Mouse (Mus musculus): ENCODE measurements around the gene Psg16. TPM values are rescaled to one million over a fixed set of nuclear protein-coding genes. Genes with fewer than 3 reads are reported as not detected.
A peak's percentile ranks its signal among the peaks of the same experiment; 100 is the strongest.
"Not testable (repeated sequence)": the region's sequence is repeated elsewhere in the genome, so short reads cannot be mapped to it uniquely, and the experiment has no call there.

The Psg16 gene
- polyA plus RNA-seq, 2 experiments from 2014 or later: 1.1 TPM; not detected in 1

GRCm38 (mm10) chr7:17056081-17056581 lies 17.7 kb upstream of the Psg16 start:
- peak; percentile 41 for ATAC-seq

GRCm38 (mm10) chr7:17056601-17057523 lies 17.0 kb upstream of the Psg16 start:
- no peak for ATAC-seq

- ATAC-seq: peak; percentile 59
Measured at GRCm38 (mm10) chr7:17058071-17058689, 15.7 kb upstream of the Psg16 start.

GRCm38 (mm10) chr7:17058816-17059462 lies 14.9 kb upstream of the Psg16 start:
- no peak for ATAC-seq

- no peak for ATAC-seq
Measured at GRCm38 (mm10) chr7:17059463-17059844, 14.4 kb upstream of the Psg16 start.

- ATAC-seq: no peak
Measured at GRCm38 (mm10) chr7:17060031-17060781, 13.6 kb upstream of the Psg16 start.

GRCm38 (mm10) chr7:17060782-17061605 lies 12.8 kb upstream of the Psg16 start:
- ATAC-seq: no peak

- no peak for ATAC-seq
Measured at GRCm38 (mm10) chr7:17062389-17062788, 11.5 kb upstream of the Psg16 start, which contains the start of gene Hif3a. Gene Hif3a, minus strand, starts transcription at chr7:17062427.

GRCm38 (mm10) chr7:17062845-17063244 lies 11.0 kb upstream of the Psg16 start:
- ATAC-seq: no peak

- ATAC-seq: no peak
Measured at GRCm38 (mm10) chr7:17065620-17066019, 8.2 kb upstream of the Psg16 start.

- peak; percentile 59 for ATAC-seq
Measured at GRCm38 (mm10) chr7:17066412-17066811, 7.4 kb upstream of the Psg16 start.

GRCm38 (mm10) chr7:17067000-17067399 lies 6.8 kb upstream of the Psg16 start:
- no peak for ATAC-seq

GRCm38 (mm10) chr7:17067651-17068050 lies 6.2 kb upstream of the Psg16 start:
- not testable (repeated sequence) for ATAC-seq

- ATAC-seq: no peak
Measured at GRCm38 (mm10) chr7:17073513-17073903, 332 bp upstream of the Psg16 start.

- no peak for ATAC-seq
Measured at GRCm38 (mm10) chr7:17076542-17076941, 2.7 kb downstream of the Psg16 start.

- no peak for ATAC-seq
Measured at GRCm38 (mm10) chr7:17078076-17078654, 4.3 kb downstream of the Psg16 start.

GRCm38 (mm10) chr7:17082766-17083165 lies 8.9 kb downstream of the Psg16 start:
- ATAC-seq: no peak

- ATAC-seq: no peak
Measured at GRCm38 (mm10) chr7:17087731-17088130, 13.9 kb downstream of the Psg16 start.

- ATAC-seq: no peak
Measured at GRCm38 (mm10) chr7:17090058-17090585, 16.3 kb downstream of the Psg16 start.

- no peak for ATAC-seq
Measured at GRCm38 (mm10) chr7:17091280-17091679, 17.4 kb downstream of the Psg16 start.

- ATAC-seq: not testable (repeated sequence)
Measured at GRCm38 (mm10) chr7:17101631-17102030, 27.8 kb downstream of the Psg16 start.

Measured in activated CD4-positive, CD25-positive, alpha-beta regulatory T cell, adult 4 months (primary cell).